Mouse (Mus musculus) limb, embryonic 15.5 days (tissue): ENCODE measurements around the gene Gm10643. TPM values are rescaled to one million over a fixed set of nuclear protein-coding genes. Genes with fewer than 3 reads are reported as not detected.

ENCODE experiments used
- ATAC-seq: fragments of 200-750 bp; cut with Nextera tagmentation; 2 replicates; pipeline ENCODE4 v1.8.0; 2017; ENCODE audit warnings: low read depth, moderate TSS enrichment; ENCODE audit not compliant: insufficient number of reproducible peaks, low FRiP score, low TSS enrichment
- H3K27ac ChIP-seq: fragments of 300-500 bp; sonication (generic); 2 replicates; pipeline ENCODE4 v1.5.1; 2015; ENCODE audit warnings: moderate library complexity, mild to moderate bottlenecking, inconsistent platforms
- H3K27me3 ChIP-seq: fragments of 300-500 bp; sonication (generic); 2 replicates; pipeline ENCODE4 v1.6.1; 2015; ENCODE audit warnings: inconsistent platforms
- H3K36me3 ChIP-seq: fragments of 300-500 bp; sonication (generic); 2 replicates; pipeline ENCODE4 v1.6.1; 2015; ENCODE audit warnings: inconsistent platforms
- H3K4me1 ChIP-seq: fragments of 300-500 bp; sonication (generic); 2 replicates; pipeline ENCODE4 v1.6.1; 2015; ENCODE audit warnings: inconsistent platforms
- H3K4me2 ChIP-seq: fragments of 300-500 bp; sonication (generic); 2 replicates; pipeline ENCODE4 v1.6.1; 2015; ENCODE audit warnings: mild to moderate bottlenecking, inconsistent platforms
- H3K4me3 ChIP-seq: fragments of 300-500 bp; sonication (generic); 2 replicates; pipeline ENCODE4 v1.5.1; 2015; ENCODE audit warnings: mild to moderate bottlenecking, inconsistent platforms
- H3K9ac ChIP-seq: fragments of 300-500 bp; sonication (generic); 2 replicates; pipeline ENCODE4 v1.6.1; 2015; ENCODE audit warnings: inconsistent platforms
- H3K9me3 ChIP-seq: fragments of 300-500 bp; sonication (generic); 2 replicates; pipeline ENCODE4 v1.6.1; 2016; ENCODE audit warnings: inconsistent platforms
- WGBS: fragments of 180-500 bp; shearing (Covaris S2); methylation state at CpG from one replicate; pipeline ENCODE4 v1.1.7; 2015; 5-methylcytosine and 5-hydroxymethylcytosine counted together
- microRNA counts: library from miRNA; unstranded; fragments of <30 nt; microRNA quantifications from one replicate; lab custom pipeline; 2016
- microRNA-seq: library from miRNA; unstranded; fragments of <30 nt; microRNA quantifications from one replicate; pipeline ENCODE4, GENCODE M21; 2016
- polyA plus RNA-seq: library from polyadenylated mRNA; unstranded; fragments of >200 nt; fragmentation: Nextera tagmentation; extraction: Ambion mirVana; gene quantifications from 2 replicates; pipeline ENCODE4 v1.2.1, GENCODE M21; 2015

The Gm10643 gene
- polyA plus RNA-seq, 1 experiment from 2014 or later, result 1.4 TPM

DNA sequence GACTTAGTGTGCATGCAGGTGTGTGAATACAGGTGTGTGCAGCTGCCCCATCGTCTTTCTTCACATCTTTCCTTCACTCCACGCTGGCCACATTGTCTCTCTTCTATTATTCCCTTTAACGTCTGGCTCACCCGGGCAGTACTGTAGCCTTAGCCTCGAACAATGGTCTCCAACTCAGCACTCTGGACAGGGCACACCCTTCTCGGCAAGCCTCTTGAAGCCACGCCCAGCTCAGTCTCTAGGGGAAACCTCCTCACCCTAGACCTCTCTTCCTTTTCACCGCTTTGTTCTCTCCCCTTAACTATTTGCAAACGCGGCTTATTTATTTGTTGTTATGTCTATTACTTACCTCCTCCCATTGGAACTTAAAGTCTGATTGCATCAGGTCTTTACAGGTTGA, 37.5 kb downstream of the Gm10643 start:
- Histone ChIP-seq H3K4me1 (peaks cover 27% of the 10 kb centered on the region), H3K9ac (no peak overlapping the region), H3K27me3 (peaks cover 31% of the 10 kb centered on the region), H3K9me3 (no peaks in the 10 kb centered on the region), H3K4me2 (no peak overlapping the region), H3K27ac (no peak overlapping the region), H3K36me3 (no peaks in the 10 kb centered on the region), H3K4me3 (no peak overlapping the region)
- no peak for ATAC-seq
- 13% methylated on average over 10 of the region's 10 CpGs for WGBS

- H3K4me3 ChIP-seq, result peak overlapping the region; percentile 49
- no peaks in the 10 kb centered on the region for H3K9me3 ChIP-seq
- peak overlapping the region; percentile 90 for H3K4me2 ChIP-seq
- no peaks in the 10 kb centered on the region for H3K36me3 ChIP-seq
- H3K27ac ChIP-seq, result no peak overlapping the region
- under 1% methylated on average over 40 of the region's 41 CpGs for whole genome bisulfite sequencing
- H3K27me3 ChIP-seq, result peaks cover 42% of the 10 kb centered on the region
- peak; percentile 66 for ATAC-seq
- H3K4me1 ChIP-seq, result peaks cover 36% of the 10 kb centered on the region
- H3K9ac ChIP-seq, result peak overlapping the region; percentile 31; the same call in 1 of the 2 replicates
Measured at GRCm38 (mm10) chr8:84025863-84026262, 39.1 kb downstream of the Gm10643 start.

- Histone ChIP-seq H3K4me2 (no peak overlapping the region), H3K4me1 (peaks cover 36% of the 10 kb centered on the region), H3K36me3 (no peaks in the 10 kb centered on the region), H3K4me3 (no peak overlapping the region), H3K9me3 (no peaks in the 10 kb centered on the region), H3K27me3 (peaks cover 50% of the 10 kb centered on the region), H3K27ac (no peak overlapping the region), H3K9ac (no peak overlapping the region)
- ATAC-seq, result no peak
- 20% methylated on average over 10 of the region's 10 CpGs for WGBS
Measured at GRCm38 (mm10) chr8:84024171-84024570, 40.8 kb downstream of the Gm10643 start.

- H3K9me3 ChIP-seq, result no peaks in the 10 kb centered on the region
- WGBS, result 54% methylated on average over 1 of the region's 1 CpGs
- no peak overlapping the region for H3K4me2 ChIP-seq
- peaks cover 47% of the 10 kb centered on the region for H3K27me3 ChIP-seq
- no peak overlapping the region for H3K4me3 ChIP-seq
- peaks cover 36% of the 10 kb centered on the region for H3K4me1 ChIP-seq
- no peak for ATAC-seq
- H3K36me3 ChIP-seq, result no peaks in the 10 kb centered on the region
- no peak overlapping the region for H3K9ac ChIP-seq
- H3K27ac ChIP-seq, result no peak overlapping the region
Measured at GRCm38 (mm10) chr8:84023631-84024030, 41.3 kb downstream of the Gm10643 start.

DNA sequence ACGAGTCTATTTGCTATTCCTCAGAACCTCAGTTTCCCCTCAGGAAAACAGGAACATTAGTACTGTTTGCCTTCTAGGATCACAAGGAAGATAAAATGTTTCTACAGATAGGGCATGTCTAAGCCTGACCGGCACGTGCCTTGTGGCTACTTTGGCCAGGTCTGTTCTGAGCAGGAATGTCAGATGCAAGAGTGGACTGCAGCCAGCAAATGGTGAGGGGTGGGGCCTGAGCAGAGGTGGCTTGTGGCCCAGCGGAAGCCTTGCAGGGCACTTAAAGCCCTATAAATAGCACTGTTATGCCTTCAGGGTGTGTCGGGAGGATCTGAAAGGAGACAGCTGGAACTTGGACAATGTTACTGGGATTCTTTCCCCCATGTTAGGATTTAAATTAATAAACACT, 41.9 kb downstream of the Gm10643 start:
- ATAC-seq, result no peak
- peaks cover 36% of the 10 kb centered on the region for H3K4me1 ChIP-seq
- no peaks in the 10 kb centered on the region for H3K9me3 ChIP-seq
- no peak overlapping the region for H3K4me3 ChIP-seq
- no peak overlapping the region for H3K4me2 ChIP-seq
- H3K27ac ChIP-seq, result no peak overlapping the region
- no peak overlapping the region for H3K9ac ChIP-seq
- H3K36me3 ChIP-seq, result no peaks in the 10 kb centered on the region
- H3K27me3 ChIP-seq, result peaks cover 43% of the 10 kb centered on the region
- WGBS, result 14% methylated on average over 5 of the region's 5 CpGs

DNA sequence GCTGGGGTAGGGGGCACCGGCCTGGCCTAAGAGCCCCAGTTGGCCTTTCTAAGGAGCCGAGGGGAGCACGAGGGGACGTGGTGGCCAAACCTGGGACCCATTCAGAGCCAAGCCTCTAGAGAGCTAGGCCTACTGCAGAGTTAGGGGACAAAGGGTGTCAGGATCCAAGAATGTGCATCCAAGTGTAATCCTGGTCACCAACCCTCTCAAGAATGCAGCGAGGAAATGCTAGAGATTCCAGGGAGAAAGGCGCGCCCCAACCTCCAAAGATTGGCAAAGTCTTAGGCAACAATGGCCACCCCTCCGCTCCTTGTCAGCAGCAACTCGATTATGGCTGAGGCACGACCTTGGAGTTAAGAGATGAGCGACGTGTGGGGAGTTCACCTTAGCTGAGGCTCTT, 43.4 kb downstream of the Gm10643 start:
- WGBS, result 48% methylated on average over 12 of the region's 12 CpGs
- Histone ChIP-seq H3K9ac (no peak overlapping the region), H3K27ac (no peak overlapping the region)

GRCm38 (mm10) chr8:84021096-84021495, 43.8 kb downstream of the Gm10643 start, which contains the start of gene Palm3:
Gene Palm3, plus strand, starts transcription at chr8:84021471.
- no peaks in the 10 kb centered on the region for H3K9me3 ChIP-seq
- 12% methylated on average over 16 of the region's 18 CpGs for WGBS
- peaks cover 23% of the 10 kb centered on the region for H3K4me1 ChIP-seq
- no peak for ATAC-seq
- H3K9ac ChIP-seq, result no peak within 1 kb of the TSS
- no peak within 1 kb of the TSS; the same call in 1 of the 2 replicates for H3K4me3 ChIP-seq
- H3K27ac ChIP-seq, result no peak within 1 kb of the TSS
- H3K4me2 ChIP-seq, result peak within 1 kb of the TSS; percentile 19; the same call in 1 of the 2 replicates
- H3K36me3 ChIP-seq, result no peaks in the 10 kb centered on the region
- peaks cover 25% of the 10 kb centered on the region for H3K27me3 ChIP-seq

More for the DNA sequence above, 43.4 kb downstream of the Gm10643 start:
- no peak for ATAC-seq
- no peak overlapping the region; the same call in 1 of the 2 replicates for H3K4me3 ChIP-seq
- peaks cover 28% of the 10 kb centered on the region for H3K27me3 ChIP-seq
- peaks cover 28% of the 10 kb centered on the region for H3K4me1 ChIP-seq
- no peaks in the 10 kb centered on the region for H3K9me3 ChIP-seq
- H3K4me2 ChIP-seq, result peak overlapping the region; percentile 19; the same call in 1 of the 2 replicates
- H3K36me3 ChIP-seq, result no peaks in the 10 kb centered on the region

- no peak overlapping the region for H3K4me2 ChIP-seq
- no peaks in the 10 kb centered on the region for H3K9me3 ChIP-seq
- H3K4me1 ChIP-seq, result peaks cover 16% of the 10 kb centered on the region
- WGBS, result 79% methylated on average over 9 of the region's 9 CpGs
- H3K27ac ChIP-seq, result no peak overlapping the region
- no peaks in the 10 kb centered on the region for H3K36me3 ChIP-seq
- no peak overlapping the region for H3K9ac ChIP-seq
- H3K27me3 ChIP-seq, result peaks cover 20% of the 10 kb centered on the region
- ATAC-seq, result no peak
- no peak overlapping the region for H3K4me3 ChIP-seq
Measured at GRCm38 (mm10) chr8:84019738-84020137, 45.2 kb downstream of the Gm10643 start.

GRCm38 (mm10) chr8:84015833-84016232, 49.1 kb downstream of the Gm10643 start:
- H3K4me3 ChIP-seq, result no peak overlapping the region
- no peak overlapping the region for H3K4me2 ChIP-seq
- no peak for ATAC-seq
- H3K9ac ChIP-seq, result no peak overlapping the region
- no peaks in the 10 kb centered on the region for H3K36me3 ChIP-seq
- peaks cover 21% of the 10 kb centered on the region for H3K4me1 ChIP-seq
- no peaks in the 10 kb centered on the region for H3K9me3 ChIP-seq
- no peak overlapping the region for H3K27ac ChIP-seq
- peaks cover 42% of the 10 kb centered on the region for H3K27me3 ChIP-seq
- 91% methylated on average over 5 of the region's 5 CpGs for WGBS

MicroRNAs encoded within 50 kb of the gene (microRNA counts, 519-probe panel; counts per million panel counts)
- microRNA mmu-miR-709 (lab: Ali Mortazavi, UCI), result 2,056 counts per million, percentile 36 among the panel's probes with 10 or more counts

Small RNA genes lying within 50 kb of the gene (microRNA-seq; reads per million reads assigned to microRNA genes)
- not detected for gene Mir709

Other genes with a start within 250 kb of the Gm10643 start
- gene Adgrl1, start 165.0 kb downstream of the Gm10643 start, polyA plus RNA-seq, result 17.2 and 23.5 TPM in 2 replicates
- 0.35 and 0.37 TPM in 2 replicates for gene Gm10644, start 109.9 kb downstream of the Gm10643 start, polyA plus RNA-seq
- 55.8 and 62.5 TPM in 2 replicates for gene Asf1b, start 109.6 kb downstream of the Gm10643 start, polyA plus RNA-seq
- 171 and 227 TPM in 2 replicates for gene Prkaca, start 92.1 kb downstream of the Gm10643 start, polyA plus RNA-seq
- 8.8 and 10.6 TPM in 2 replicates for gene Samd1, start 67.5 kb downstream of the Gm10643 start, polyA plus RNA-seq
- 0.58 and 1.00 TPM in 2 replicates for gene 1700067K01Rik, start 63.6 kb downstream of the Gm10643 start, polyA plus RNA-seq
- 0.27 and 0.71 TPM in 2 replicates for gene 2210011C24Rik, start 53.0 kb downstream of the Gm10643 start, polyA plus RNA-seq
- 5.4 and 5.5 TPM in 2 replicates for gene Palm3, start 43.7 kb downstream of the Gm10643 start, polyA plus RNA-seq
- gene Il27ra, start 22.5 kb downstream of the Gm10643 start, polyA plus RNA-seq, result 1.7 and 2.2 TPM in 2 replicates
- not detected in 2 replicates for gene Rln3, start 20.1 kb downstream of the Gm10643 start, polyA plus RNA-seq
- 8.0 and 8.5 TPM in 2 replicates for gene Rfx1, start 1.7 kb upstream of the Gm10643 start, polyA plus RNA-seq
- gene Dcaf15, start 39.6 kb upstream of the Gm10643 start, polyA plus RNA-seq, result 6.8 and 8.7 TPM in 2 replicates
- gene Podnl1, start 60.9 kb upstream of the Gm10643 start, polyA plus RNA-seq, result 2.0 and 2.2 TPM in 2 replicates
- gene Cc2d1a, start 82.8 kb upstream of the Gm10643 start, polyA plus RNA-seq, result 28.5 and 29.2 TPM in 2 replicates
- 1.1 and 1.3 TPM in 2 replicates for gene 4930432K21Rik, start 82.9 kb upstream of the Gm10643 start, polyA plus RNA-seq
- gene Nanos3, start 120.1 kb upstream of the Gm10643 start, polyA plus RNA-seq, result 1.8 and 3.0 TPM in 2 replicates
- gene Zswim4, start 171.9 kb upstream of the Gm10643 start, polyA plus RNA-seq, result 13.5 and 15.1 TPM in 2 replicates
- gene D8Ertd738e, start 184.6 kb upstream of the Gm10643 start, polyA plus RNA-seq, result 309 and 325 TPM in 2 replicates
- 62.0 and 65.5 TPM in 2 replicates for gene Mri1, start 192.2 kb upstream of the Gm10643 start, polyA plus RNA-seq
- 18.8 and 20.6 TPM in 2 replicates for gene Ccdc130, start 205.2 kb upstream of the Gm10643 start, polyA plus RNA-seq